In genomic region chr1:38988357-38988756, GRCm38 (mm10) we compare ENCODE assay signal across 8 mouse cellular contexts. TPM values are rescaled to one million over a fixed set of nuclear protein-coding genes. Genes with fewer than 3 reads are reported as not detected.
DNase-seq lines count a peak whose midpoint lies in the region; ATAC-seq and TF ChIP-seq lines count a peak whose summit lies in the region.

No protein-coding gene starts in this region.

- intact Hi-C loops in heart, postnatal 36 days (cut with DNase I): no loop called here

- H3K27me3 ChIP-seq in heart, embryonic 11.5 days (ENCODE audit: control insufficient read depth, insufficient read depth, low read length): no peaks in the 10 kb centered on the region
- H3K27me3 ChIP-seq in hindbrain, embryonic 11.5 days (ENCODE audit: control insufficient read depth, insufficient read depth, low read length): no peaks in the 10 kb centered on the region
- H3K27me3 ChIP-seq in midbrain, embryonic 12.5 days: no peaks in the 10 kb centered on the region

- 0 out of 2 replicates have a peak, but pooled peaks cover 2% of the 10 kb centered on the region for H3K4me1 ChIP-seq in heart, embryonic 11.5 days (ENCODE audit: control insufficient read depth, insufficient read depth, low read length)
- peaks cover 1 to 5% of the 10 kb centered on the region in 2 experiments; a peak in 2 of 4 replicates for H3K4me1 ChIP-seq in ES-E14 (ENCODE audit: control insufficient read depth in 2 of 2, insufficient read depth in 2 of 2, low read length in 2 of 2, poor library complexity in 1 of 2)
- peaks cover 3% of the 10 kb centered on the region; the same call in 1 of the 2 replicates for H3K4me1 ChIP-seq in hindbrain, embryonic 11.5 days (replicated peaks; ENCODE audit: control insufficient read depth, insufficient read depth, low read length)
- H3K4me1 ChIP-seq in midbrain, embryonic 12.5 days: peaks cover 16% of the 10 kb centered on the region

- H3K4me2 ChIP-seq in heart, embryonic 11.5 days: peak overlapping the region; percentile 93
- peak overlapping the region; percentile 79 for H3K4me2 ChIP-seq in hindbrain, embryonic 11.5 days (replicated peaks; ENCODE audit: low read depth, low read length)
- H3K4me2 ChIP-seq in midbrain, embryonic 12.5 days (replicated peaks): peak overlapping the region; percentile 80

- 34% methylated on average over 7 of the region's 7 CpGs for WGBS in heart, embryonic 11.5 days (ENCODE audit: insufficient replicate concordance)
- 39% methylated on average over 7 of the region's 7 CpGs for WGBS in hindbrain, embryonic 11.5 days
- 30% methylated on average over 7 of the region's 7 CpGs for WGBS in midbrain, embryonic 12.5 days

- H3K9me3 ChIP-seq in heart, embryonic 11.5 days (replicated peaks; ENCODE audit: control insufficient read depth, low read length): no peaks in the 10 kb centered on the region
- no peaks in the 10 kb centered on the region for H3K9me3 ChIP-seq in ES-E14 (ENCODE audit: control insufficient read depth, insufficient read depth, low read depth, low read length)
- no peaks in the 10 kb centered on the region for H3K9me3 ChIP-seq in hindbrain, embryonic 11.5 days (ENCODE audit: control insufficient read depth, low read length)
- no peaks in the 10 kb centered on the region for H3K9me3 ChIP-seq in midbrain, embryonic 12.5 days

- H3K4me3 ChIP-seq in heart, embryonic 11.5 days (ENCODE audit: low read depth, low read length): peak overlapping the region; percentile 83
- H3K4me3 ChIP-seq in ES-E14 (ENCODE audit: insufficient read depth in 1 of 2, low read depth in 1 of 2, low read length in 2 of 2, poor library complexity in 1 of 2, severe bottlenecking in 1 of 2): peak overlapping the region; percentile 73 to 98
- peak overlapping the region; percentile 82 for H3K4me3 ChIP-seq in hindbrain, embryonic 11.5 days (ENCODE audit: low read depth, low read length)
- peak overlapping the region; percentile 78 for H3K4me3 ChIP-seq in midbrain, embryonic 12.5 days

- H3K36me3 ChIP-seq in heart, embryonic 11.5 days (ENCODE audit: control insufficient read depth, insufficient read depth, low read length): 0 out of 2 replicates have a peak, but pooled peaks cover 3% of the 10 kb centered on the region
- peaks cover 6% of the 10 kb centered on the region; the same call in 1 of the 2 replicates for H3K36me3 ChIP-seq in ES-E14 (ENCODE audit: control insufficient read depth, insufficient read depth, low read length, poor library complexity, severe bottlenecking)
- H3K36me3 ChIP-seq in hindbrain, embryonic 11.5 days (ENCODE audit: control insufficient read depth, insufficient read depth, low read length): no peaks in the 10 kb centered on the region
- H3K36me3 ChIP-seq in midbrain, embryonic 12.5 days: peaks cover 22% of the 10 kb centered on the region; the same call in 1 of the 2 replicates

- peak overlapping the region; percentile 93 for H3K9ac ChIP-seq in heart, embryonic 11.5 days (ENCODE audit: low read depth, low read length)
- peak overlapping the region; percentile 40 for H3K9ac ChIP-seq in ES-E14 (ENCODE audit: insufficient read depth, low read depth, low read length, poor library complexity, severe bottlenecking)
- peak overlapping the region; percentile 81 for H3K9ac ChIP-seq in hindbrain, embryonic 11.5 days (ENCODE audit: low read depth, low read length)
- H3K9ac ChIP-seq in midbrain, embryonic 12.5 days (replicated peaks): peak overlapping the region; percentile 65

- peak overlapping the region; percentile 79 for H3K27ac ChIP-seq in heart, embryonic 11.5 days (ENCODE audit: low read depth, low read length)
- H3K27ac ChIP-seq in ES-E14 (ENCODE audit: insufficient read depth, low read depth, low read length, poor library complexity, severe bottlenecking): no peak overlapping the region
- H3K27ac ChIP-seq in hindbrain, embryonic 11.5 days (ENCODE audit: low read depth, low read length): no peak overlapping the region
- H3K27ac ChIP-seq in midbrain, embryonic 12.5 days (replicated peaks): no peak overlapping the region

- in situ Hi-C loops in ES-E14 (cut with MboI; ENCODE audit: low sequenced_read_pairs in 2 of 2, unreplicated experiment in 2 of 2): no loop called here

- no peak for DNase-seq in heart, postnatal 36 days
- no peak for DNase-seq in ES-E14 (ENCODE audit: low read depth, low spot score)
- DNase-seq in hindbrain, embryonic 11.5 days (ENCODE audit: low spot score): no peak
- DNase-seq in cerebellum, postnatal 10 days: no peak
- no peak for DNase-seq in gastrocnemius, adult 18-20 months (ENCODE audit: low spot score)
- no peak for DNase-seq in gastrocnemius, postnatal 25 days

- ATAC-seq in heart, embryonic 11.5 days (replicated peaks; ENCODE audit: insufficient number of reproducible peaks, low FRiP score, low TSS enrichment): no peak
- no peak for ATAC-seq in hindbrain, embryonic 11.5 days (ENCODE audit: low FRiP score)
- no peak for ATAC-seq in midbrain, embryonic 12.5 days (ENCODE audit: low FRiP score, low read depth)

TF ChIP-seq in ES-E14, 5 proteins besides CTCF, POLR2A, EP300 and RAD21:
- TF ChIP-seq HCFC1 (IDR thresholded peaks at IDR 0.05; ENCODE audit: borderline replicate concordance, insufficient read depth, low read length) (no peak), ZC3H11A (IDR thresholded peaks at IDR 0.05; ENCODE audit: borderline replicate concordance, low read depth, low read length) (no peak), CHD2 (IDR thresholded peaks at IDR 0.05; ENCODE audit: low read depth, low read length) (no peak), ZNF384 (IDR thresholded peaks at IDR 0.05; ENCODE audit: low read depth, low read length) (no peak), MAFK (IDR thresholded peaks at IDR 0.05; ENCODE audit: insufficient read depth, low read depth, low read length) (no peak)

RNA-seq across cellular contexts. Expression of gene Pdcl3, which starts 2.9 kb away (rescaled TPM):
- 145 and 146 TPM in 2 replicates for polyA plus RNA-seq in heart, embryonic 11.5 days (2014; fragmentation: Nextera tagmentation; extraction: Ambion mirVana)
- total RNA-seq in heart, postnatal 36 days (2021): 10 to 100 TPM; 76.2 to 77.3 TPM
- total RNA-seq in ES-E14 (2012; rRNA removed): 48.8 and 80.9 TPM in 2 replicates
- 173 TPM in 2 replicates for polyA plus RNA-seq in hindbrain, embryonic 11.5 days (2014; fragmentation: Nextera tagmentation; extraction: Ambion mirVana)
- polyA plus RNA-seq in midbrain, embryonic 12.5 days (2016; fragmentation: Nextera tagmentation; extraction: Ambion mirVana): 162 and 171 TPM in 2 replicates
- 10 to 100 TPM; 74.6 to 82.2 TPM for total RNA-seq in gastrocnemius, adult 18-20 months (2021)
- 10 to 100 TPM; 58.6 to 58.7 TPM for total RNA-seq in gastrocnemius, postnatal 25 days (2021)

RNA-seq across cellular contexts. Expression of gene Nms, which starts 49.4 kb away (rescaled TPM):
- not detected in 2 replicates for polyA plus RNA-seq in heart, embryonic 11.5 days (2014; fragmentation: Nextera tagmentation; extraction: Ambion mirVana)
- not detected for total RNA-seq in heart, postnatal 36 days (2021)
- total RNA-seq in ES-E14 (2012; rRNA removed): not detected in 2 replicates
- polyA plus RNA-seq in hindbrain, embryonic 11.5 days (2014; fragmentation: Nextera tagmentation; extraction: Ambion mirVana): 1.1 and 1.5 TPM in 2 replicates
- polyA plus RNA-seq in midbrain, embryonic 12.5 days (2016; fragmentation: Nextera tagmentation; extraction: Ambion mirVana): 0.47 TPM in 1 of 2 replicates, not detected in the other
- not detected for total RNA-seq in gastrocnemius, adult 18-20 months (2021)
- not detected for total RNA-seq in gastrocnemius, postnatal 25 days (2021)

Comparison
In these comparisons a context has a peak if more than half of its experiments do, and no peak if none do; other contexts are left out.
1. H3K9ac ChIP-seq: peak in every context shown above with its lines; median percentile 93 in heart, embryonic 11.5 days; 81 in hindbrain, embryonic 11.5 days; 65 in midbrain, embryonic 12.5 days; 40 in ES-E14.